In genomic region chr7:79654586-79654985, GRCm38 (mm10) we compare ENCODE assay signal across 23 mouse cellular contexts. TPM values are rescaled to one million over a fixed set of nuclear protein-coding genes. Genes with fewer than 3 reads are reported as not detected.
A peak's percentile ranks its signal among the peaks of the same experiment; 100 is the strongest.
DNase-seq lines count a peak whose midpoint lies in the region; ATAC-seq lines count a peak whose summit lies in the region.
"Had no signal": no experiment of that assay in that cellular context is flagged by ENCODE, and none has a peak within 500 bp of the region (broad histone marks: within the 10 kb centered on the region; RNA-seq: fewer than 3 reads in every experiment).

No protein-coding gene starts in this region.

- ATAC-seq in forebrain, embryonic 11.5 days (replicated peaks; ENCODE audit: low FRiP score), result no peak
- no peak for ATAC-seq in midbrain, embryonic 15.5 days (replicated peaks)
- ATAC-seq: activated CD4-positive, CD25-positive, alpha-beta regulatory T cell, adult 4 months; forebrain, embryonic 14.5 days; forebrain, embryonic 16.5 days had no signal

- H3K27ac ChIP-seq in forebrain, embryonic 11.5 days (ENCODE audit: low read depth, low read length), result no peak overlapping the region
- no peak overlapping the region for H3K27ac ChIP-seq in midbrain, embryonic 15.5 days
- H3K27ac ChIP-seq: embryonic facial prominence, embryonic 10.5 days; embryonic facial prominence, embryonic 12.5 days; forebrain, embryonic 12.5 days had no signal

- DNase-seq in ES-CJ7 (ENCODE audit: low read depth, low spot score) (peak; percentile 95), WW6 (ENCODE audit: low read depth, low spot score) (peak; percentile 71)
- peak; percentile 62 for DNase-seq in Muller cell, postnatal 12 days (ENCODE audit: inconsistent ontology term)
- DNase-seq in forebrain, embryonic 11.5 days (ENCODE audit: low spot score), result no peak
- DNase-seq in right cerebral cortex, postnatal 36 days (ENCODE audit: low spot score in 2 of 2), result no peak
- DNase-seq in layer of hippocampus, adult 9-11 months, result no peak
- DNase-seq: adrenal gland, adult 8-10 months; adrenal gland, postnatal 14 days; adrenal gland, postnatal 36 days; cerebellum, adult 11-12 months; cerebellum, adult 2 months; cerebellum, adult 9-10 months; cerebellum, postnatal 10 days; cerebellum, postnatal 25 days had no signal

- no peaks in the 10 kb centered on the region for H3K27me3 ChIP-seq in forebrain, embryonic 11.5 days (ENCODE audit: control insufficient read depth, insufficient read depth, low read length)
- H3K27me3 ChIP-seq in midbrain, embryonic 15.5 days (replicated peaks), result no peaks in the 10 kb centered on the region
- H3K27me3 ChIP-seq: embryonic facial prominence, embryonic 12.5 days; forebrain, embryonic 12.5 days had no signal

- H3K4me1 ChIP-seq in forebrain, embryonic 11.5 days (replicated peaks; ENCODE audit: control insufficient read depth, insufficient read depth, low read length), result 0 out of 2 replicates have a peak, but pooled peaks cover 2% of the 10 kb centered on the region
- peaks cover 5% of the 10 kb centered on the region for H3K4me1 ChIP-seq in midbrain, embryonic 15.5 days

- no peak overlapping the region for H3K9ac ChIP-seq in forebrain, embryonic 11.5 days (ENCODE audit: low read length)
- H3K9ac ChIP-seq in midbrain, embryonic 15.5 days, result no peak overlapping the region
- H3K9ac ChIP-seq: embryonic facial prominence, embryonic 12.5 days; forebrain, embryonic 12.5 days had no signal

- H3K4me2 ChIP-seq in forebrain, embryonic 11.5 days (ENCODE audit: low read depth, low read length, severe bottlenecking), result no peak overlapping the region
- no peak overlapping the region for H3K4me2 ChIP-seq in midbrain, embryonic 15.5 days
- H3K4me2 ChIP-seq: embryonic facial prominence, embryonic 12.5 days; forebrain, embryonic 12.5 days had no signal

- WGBS in forebrain, embryonic 11.5 days, result 12% methylated on average over 1 of the region's 1 CpGs
- 33% methylated on average over 1 of the region's 1 CpGs for WGBS in midbrain, embryonic 15.5 days

- no peak overlapping the region for H3K4me3 ChIP-seq in forebrain, embryonic 11.5 days (ENCODE audit: low read depth, low read length)
- no peak overlapping the region for H3K4me3 ChIP-seq in midbrain, embryonic 15.5 days
- H3K4me3 ChIP-seq: embryonic facial prominence, embryonic 10.5 days; embryonic facial prominence, embryonic 12.5 days; forebrain, embryonic 12.5 days had no signal

- H3K36me3 ChIP-seq in forebrain, embryonic 11.5 days (ENCODE audit: control insufficient read depth, insufficient read depth, low read length), result no peaks in the 10 kb centered on the region
- H3K36me3 ChIP-seq in midbrain, embryonic 15.5 days (replicated peaks), result no peaks in the 10 kb centered on the region
- H3K36me3 ChIP-seq: embryonic facial prominence, embryonic 10.5 days; embryonic facial prominence, embryonic 12.5 days; forebrain, embryonic 12.5 days; G1E had no signal

- no peaks in the 10 kb centered on the region for H3K9me3 ChIP-seq in forebrain, embryonic 11.5 days (ENCODE audit: control insufficient read depth, low read length)
- H3K9me3 ChIP-seq in midbrain, embryonic 15.5 days, result no peaks in the 10 kb centered on the region
- H3K9me3 ChIP-seq: embryonic facial prominence, embryonic 10.5 days; embryonic facial prominence, embryonic 12.5 days; forebrain, embryonic 12.5 days; G1E had no signal

RNA-seq across cellular contexts. Expression of gene Ticrr, which starts 5.4 kb away (rescaled TPM):
- 23.9 and 25.3 TPM in 2 replicates for polyA plus RNA-seq in forebrain, embryonic 11.5 days (2014; fragmentation: Nextera tagmentation; extraction: Ambion mirVana)
- polyA plus RNA-seq in midbrain, embryonic 15.5 days (2015; fragmentation: Nextera tagmentation; extraction: Ambion mirVana), result 1.5 and 2.2 TPM in 2 replicates

RNA-seq across cellular contexts. Expression of gene Rhcg, which starts 37.1 kb away (rescaled TPM):
- polyA plus RNA-seq in forebrain, embryonic 11.5 days (2014; fragmentation: Nextera tagmentation; extraction: Ambion mirVana), result 5.5 and 6.8 TPM in 2 replicates
- polyA plus RNA-seq in midbrain, embryonic 15.5 days (2015; fragmentation: Nextera tagmentation; extraction: Ambion mirVana), result 1.9 and 2.1 TPM in 2 replicates
- polyA plus RNA-seq: activated CD4-positive, CD25-positive, alpha-beta regulatory T cell, adult 4 months; C2C12; G1E had no signal

Comparison
In these comparisons a context has a peak if more than half of its experiments do, and no peak if none do; other contexts are left out.
1. DNase-seq: peak in ES-CJ7 (single experiment), Muller cell, postnatal 12 days (single experiment) and WW6 (single experiment); none in forebrain, embryonic 11.5 days (single experiment), right cerebral cortex, postnatal 36 days (0 of 2) and layer of hippocampus, adult 9-11 months (single experiment).